Mouse (Mus musculus) myocyte (in vitro differentiated cells): ENCODE measurements at regions not wholly inside any gene's neighbourhood (a gene's known extent, or its start where the extent isn't known, plus 50 kb on each side); places are given as distances from the start of the nearest gene placed in this dataset.

Experiments
- H3K27me3 ChIP-seq: one replicate; pipeline ENCODE4 v1.6.1; 2011; ENCODE audit not compliant: control insufficient read depth, insufficient read depth, insufficient read length
- H3K36me3 ChIP-seq: one replicate; pipeline ENCODE4 v1.6.1; 2011; ENCODE audit not compliant: control insufficient read depth, insufficient read depth
- H3K4me2 ChIP-seq: one replicate; pipeline ENCODE4 v1.6.1; 2011; ENCODE audit warnings: low read depth, control low read depth
- H3K4me3 ChIP-seq: one replicate; pipeline ENCODE4 v1.5.1; 2011; ENCODE audit warnings: mild to moderate bottlenecking, control low read depth, moderate library complexity
- H3K79me2 ChIP-seq: one replicate; pipeline ENCODE4 v1.6.1; 2011; ENCODE audit not compliant: control insufficient read depth, insufficient read depth
- H3ac ChIP-seq: one replicate; pipeline ENCODE4 v1.6.1; 2011; ENCODE audit not compliant: control insufficient read depth, insufficient read length
- CEBPB ChIP-seq: IDR thresholded peaks from 2 replicates; pipeline ENCODE4 v1.6.1; 2011; ENCODE audit warnings: mild to moderate bottlenecking, moderate library complexity; ENCODE audit not compliant: poor library complexity, insufficient read depth, severe bottlenecking
- E2F4 ChIP-seq: IDR thresholded peaks from one replicate; pipeline ENCODE4 v1.6.1; 2011; ENCODE audit warnings: mild to moderate bottlenecking, control low read depth, moderate library complexity; ENCODE audit not compliant: insufficient read depth
- MAX ChIP-seq: IDR thresholded peaks from one replicate; pipeline ENCODE4 v1.6.1; 2011; ENCODE audit warnings: low read depth, mild to moderate bottlenecking, control low read depth
- MYOD1 ChIP-seq, 3 experiments: IDR thresholded peaks; one replicate each; pipeline ENCODE4 v1.6.1; 2011; ENCODE audit warnings: control low read depth in 2 of 3, low read depth in 2 of 3, mild to moderate bottlenecking in 2 of 3, moderate library complexity in 1 of 3; ENCODE audit not compliant: insufficient read length in 2 of 3, control insufficient read depth in 1 of 3
- MYOG ChIP-seq, 3 experiments: IDR thresholded peaks; one replicate each; pipeline ENCODE4 v1.6.1; 2011; ENCODE audit warnings: control low read depth in 2 of 3, low read depth in 2 of 3, mild to moderate bottlenecking in 2 of 3; ENCODE audit not compliant: insufficient read length in 2 of 3, control insufficient read depth in 1 of 3, insufficient read depth in 1 of 3
- POLR2A ChIP-seq: IDR thresholded peaks from one replicate; pipeline ENCODE4 v1.6.1; 2011; ENCODE audit warnings: low read depth, mild to moderate bottlenecking, control low read depth, moderate library complexity; ENCODE audit not compliant: insufficient read length
- POLR2AphosphoS2 ChIP-seq: IDR thresholded peaks from one replicate; pipeline ENCODE4 v1.6.1; 2011; ENCODE audit warnings: low read depth, control low read depth; ENCODE audit not compliant: insufficient read length
- REST ChIP-seq: IDR thresholded peaks from one replicate; pipeline ENCODE4 v1.6.1; 2011; ENCODE audit warnings: mild to moderate bottlenecking, control low read depth, moderate library complexity; ENCODE audit not compliant: insufficient read depth, insufficient read length
- SRF ChIP-seq: IDR thresholded peaks from one replicate; pipeline ENCODE4 v1.6.1; 2011; ENCODE audit warnings: low read depth; ENCODE audit not compliant: control insufficient read depth, insufficient read length
- TCF12 ChIP-seq: IDR thresholded peaks from one replicate; pipeline ENCODE4 v1.6.1; 2011; ENCODE audit warnings: mild to moderate bottlenecking, control low read depth; ENCODE audit not compliant: poor library complexity, insufficient read depth, severe bottlenecking
- TCF3 ChIP-seq: IDR thresholded peaks from one replicate; pipeline ENCODE4 v1.6.1; 2011; ENCODE audit warnings: low read depth, control low read depth; ENCODE audit not compliant: insufficient read length
- USF1 ChIP-seq: IDR thresholded peaks from one replicate; pipeline ENCODE4 v1.6.1; 2011; ENCODE audit warnings: low read depth, mild to moderate bottlenecking, control low read depth, moderate library complexity

DNA sequence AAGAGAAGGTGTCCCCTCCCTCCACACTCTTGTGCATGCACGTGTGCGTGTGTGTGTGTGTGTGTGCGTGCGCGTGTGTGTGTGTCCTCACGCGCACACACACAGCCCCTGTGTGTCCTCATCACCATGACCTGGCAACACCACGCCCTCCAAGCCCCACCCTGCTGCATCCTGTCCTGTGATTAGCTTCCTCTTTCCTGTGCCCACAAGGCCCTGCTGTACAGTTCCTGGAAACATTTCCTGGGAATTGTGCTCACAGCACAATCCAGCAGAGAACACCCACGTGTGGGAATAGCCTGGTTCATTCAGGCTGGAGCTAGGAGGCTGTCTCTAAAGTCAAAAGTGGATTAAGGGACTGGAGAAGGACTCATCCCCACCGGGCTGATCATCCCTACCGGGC, 95.5 kb downstream of the Cstad start:
- Histone ChIP-seq H3K79me2 (no peaks in the 10 kb centered on the region), H3K4me3 (no peak overlapping the region), H3K27me3 (no peaks in the 10 kb centered on the region), H3K4me2 (no peak overlapping the region), H3K36me3 (no peaks in the 10 kb centered on the region), H3ac (no peak overlapping the region)
- TF ChIP-seq MYOD1 (IDR thresholded peaks at IDR 0.05; ENCODE audit: control insufficient read depth in 1 of 3, insufficient read length in 2 of 3, low read depth in 2 of 3) (peak in 1 of 3 experiments; percentile 18), MAX (no peak), TCF3 (no peak)

DNA sequence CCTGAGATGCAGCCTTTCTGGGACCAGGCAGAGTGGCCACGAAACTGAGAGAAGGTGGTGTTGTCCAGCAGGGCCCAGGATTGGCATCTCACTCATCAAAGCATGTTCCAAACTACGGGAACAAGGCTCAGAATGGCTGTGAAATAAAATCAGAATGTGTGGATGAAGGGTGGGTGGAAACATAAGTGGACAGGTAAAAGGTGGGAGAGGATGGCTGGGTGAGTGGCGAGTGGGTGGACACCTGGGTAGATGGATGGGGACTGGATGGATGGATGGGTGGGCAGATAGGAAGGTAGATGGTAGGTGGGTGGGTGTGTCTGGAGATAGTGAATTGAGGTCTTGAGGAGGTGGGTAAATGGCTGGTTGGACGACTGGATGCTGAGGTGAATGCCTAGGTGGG, 93.6 kb downstream of the Cstad start:
- Histone ChIP-seq H3K4me3 (no peak overlapping the region), H3K4me2 (no peak overlapping the region), H3K79me2 (no peaks in the 10 kb centered on the region), H3K27me3 (no peaks in the 10 kb centered on the region), H3ac (no peak overlapping the region), H3K36me3 (no peaks in the 10 kb centered on the region)
- no peak for TF ChIP-seq MYOD1 (IDR thresholded peaks at IDR 0.05; ENCODE audit: control insufficient read depth in 1 of 3, insufficient read length in 2 of 3, low read depth in 2 of 3)
- no peak for TF ChIP-seq POLR2A
- TF ChIP-seq E2F4: no peak
- no peak for TF ChIP-seq MAX
- no peak for TF ChIP-seq TCF12
- no peak for TF ChIP-seq POLR2AphosphoS2
- no peak for TF ChIP-seq TCF3
- no peak for TF ChIP-seq USF1
- no peak for TF ChIP-seq MYOG (IDR thresholded peaks at IDR 0.05; ENCODE audit: control insufficient read depth in 1 of 3, insufficient read depth in 1 of 3, insufficient read length in 2 of 3, low read depth in 2 of 3)
- no peak for TF ChIP-seq CEBPB
- no peak for TF ChIP-seq SRF
- no peak for TF ChIP-seq REST

DNA sequence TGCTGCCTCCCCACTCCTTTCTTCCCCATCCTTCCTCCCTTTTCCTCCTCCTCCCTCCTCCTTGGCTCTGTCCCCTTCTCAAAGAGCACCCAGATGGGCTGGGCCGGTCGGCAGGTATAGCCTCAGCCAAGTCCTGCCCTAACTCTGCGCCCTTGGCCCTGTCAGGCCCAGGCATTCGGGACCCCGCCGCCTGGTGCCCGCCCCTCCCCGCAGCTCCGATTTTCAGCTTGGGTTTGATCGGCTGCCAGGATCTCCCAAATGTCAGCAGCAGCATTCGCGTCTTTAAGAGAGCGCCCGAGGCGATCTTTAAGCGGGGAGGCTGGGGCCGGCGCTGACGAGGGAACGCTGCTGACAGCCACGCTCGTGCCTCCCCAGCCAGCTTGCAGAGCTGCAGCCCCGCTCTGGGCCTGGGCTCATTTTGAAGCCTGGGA, 92.3 kb downstream of the Cstad start:
- no peak for TF ChIP-seq REST
- TF ChIP-seq E2F4: no peak
- TF ChIP-seq MAX: no peak
- no peak for TF ChIP-seq MYOG (IDR thresholded peaks at IDR 0.05; ENCODE audit: control insufficient read depth in 1 of 3, insufficient read depth in 1 of 3, insufficient read length in 2 of 3, low read depth in 2 of 3)
- Histone ChIP-seq H3K79me2 (no peaks in the 10 kb centered on the region), H3ac (no peak overlapping the region), H3K36me3 (no peaks in the 10 kb centered on the region), H3K4me2 (no peak overlapping the region), H3K4me3 (no peak overlapping the region), H3K27me3 (no peaks in the 10 kb centered on the region)

DNA sequence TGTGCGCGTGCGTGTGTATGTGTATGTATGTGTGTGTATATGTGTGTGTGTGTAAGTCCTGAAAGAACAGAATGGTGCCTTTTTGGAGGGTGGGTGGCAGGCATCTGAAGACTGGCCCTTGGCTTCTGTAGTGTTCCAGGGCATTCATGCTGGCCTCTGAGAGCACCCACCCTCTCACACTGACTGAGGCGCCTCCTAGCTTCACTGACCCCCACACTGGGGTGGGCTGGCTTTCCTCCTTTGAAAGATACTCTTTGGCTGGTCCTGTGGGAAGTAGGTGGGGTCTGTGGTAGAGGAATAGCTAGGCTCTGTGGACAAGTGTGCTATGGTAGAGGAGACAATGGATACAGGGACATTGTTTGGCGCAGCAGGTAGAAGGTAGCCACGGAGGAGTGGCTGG, 91.5 kb downstream of the Cstad start:
- Histone ChIP-seq H3K4me3 (no peak overlapping the region), H3K27me3 (no peaks in the 10 kb centered on the region), H3K4me2 (no peak overlapping the region), H3ac (no peak overlapping the region), H3K79me2 (no peaks in the 10 kb centered on the region), H3K36me3 (no peaks in the 10 kb centered on the region)
- TF ChIP-seq USF1: no peak
- TF ChIP-seq E2F4: no peak
- no peak for TF ChIP-seq TCF12
- no peak for TF ChIP-seq MYOG (IDR thresholded peaks at IDR 0.05; ENCODE audit: control insufficient read depth in 1 of 3, insufficient read depth in 1 of 3, insufficient read length in 2 of 3, low read depth in 2 of 3)
- no peak for TF ChIP-seq SRF
- no peak for TF ChIP-seq POLR2A
- no peak for TF ChIP-seq MAX
- TF ChIP-seq TCF3: no peak
- TF ChIP-seq POLR2AphosphoS2: no peak
- TF ChIP-seq CEBPB: no peak
- TF ChIP-seq REST: no peak
- no peak for TF ChIP-seq MYOD1 (IDR thresholded peaks at IDR 0.05; ENCODE audit: control insufficient read depth in 1 of 3, insufficient read length in 2 of 3, low read depth in 2 of 3)

DNA sequence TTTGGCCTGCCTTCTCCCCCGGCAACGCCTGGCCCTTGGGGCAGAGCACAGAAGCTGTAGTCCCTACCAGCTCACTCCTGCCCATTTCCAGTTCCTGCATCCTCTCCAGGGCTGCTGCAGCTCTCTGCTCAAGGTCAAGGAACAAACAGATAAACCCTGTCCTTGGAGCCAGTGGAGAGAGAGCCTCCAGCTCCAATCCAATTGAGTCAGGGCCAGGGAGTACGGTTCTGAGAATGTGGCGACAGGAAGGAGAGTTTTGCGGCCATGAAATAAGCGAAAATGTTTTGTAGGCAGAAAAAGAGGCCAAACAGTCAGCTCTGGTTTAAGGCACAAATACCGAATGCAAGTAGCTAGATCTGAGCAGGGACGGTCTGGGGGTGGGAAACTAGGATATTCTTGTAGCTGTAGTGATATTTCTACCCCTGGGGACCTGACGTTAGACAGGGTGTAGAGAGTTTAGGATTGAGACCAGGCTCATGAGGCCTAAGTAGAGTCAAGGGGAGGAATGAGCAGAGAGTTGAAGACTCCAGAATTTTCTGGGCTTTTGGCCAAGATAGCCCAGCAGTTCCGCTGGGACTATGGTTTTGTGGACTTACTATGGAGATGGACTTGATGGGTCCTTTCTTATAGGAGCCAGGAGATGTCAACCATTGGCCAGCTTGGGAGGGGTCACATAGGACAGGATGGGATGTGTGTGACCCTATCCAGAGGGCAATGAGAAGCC, 90.5 kb downstream of the Cstad start:
- Histone ChIP-seq H3K4me2 (no peak overlapping the region), H3K79me2 (no peaks in the 10 kb centered on the region), H3K27me3 (no peaks in the 10 kb centered on the region), H3K36me3 (no peaks in the 10 kb centered on the region), H3K4me3 (no peak overlapping the region), H3ac (no peak overlapping the region)
- TF ChIP-seq POLR2AphosphoS2 (no peak), MYOG (IDR thresholded peaks at IDR 0.05; ENCODE audit: control insufficient read depth in 1 of 3, insufficient read depth in 1 of 3, insufficient read length in 2 of 3, low read depth in 2 of 3) (no peak), TCF12 (no peak), USF1 (no peak), E2F4 (no peak)
